Mouse (Mus musculus) lung, embryonic 15.5 days (tissue): ENCODE results near the gene Asb16. TPM values are rescaled to one million over a fixed set of nuclear protein-coding genes. Genes with fewer than 3 reads are reported as not detected.

Experiments
- ATAC-seq: fragments of 200-750 bp; cut with Nextera tagmentation; 2 replicates; pipeline ENCODE4 v1.8.0; 2017; ENCODE audit warnings: moderate number of reproducible peaks, borderline replicate concordance; ENCODE audit not compliant: low FRiP score, low TSS enrichment; ENCODE audit errors: extremely low read depth
- H3K27ac ChIP-seq: fragments of 300-500 bp; sonication (generic); 2 replicates; pipeline ENCODE4 v1.5.1; 2015; ENCODE audit warnings: moderate library complexity, mild to moderate bottlenecking, inconsistent platforms
- H3K27me3 ChIP-seq: fragments of 300-500 bp; sonication (generic); 2 replicates; pipeline ENCODE4 v1.6.1; 2015; ENCODE audit warnings: inconsistent platforms
- H3K36me3 ChIP-seq: fragments of 300-500 bp; sonication (generic); 2 replicates; pipeline ENCODE4 v1.6.1; 2015; ENCODE audit warnings: inconsistent platforms
- H3K4me1 ChIP-seq: fragments of 300-500 bp; sonication (generic); 2 replicates; pipeline ENCODE4 v1.6.1; 2015; ENCODE audit warnings: inconsistent platforms
- H3K4me2 ChIP-seq: fragments of 300-500 bp; sonication (generic); 2 replicates; pipeline ENCODE4 v1.6.1; 2015; ENCODE audit warnings: inconsistent platforms, mild to moderate bottlenecking, moderate library complexity
- H3K4me3 ChIP-seq: fragments of 300-500 bp; sonication (generic); 2 replicates; pipeline ENCODE4 v1.5.1; 2015; ENCODE audit warnings: mild to moderate bottlenecking, inconsistent platforms
- H3K9ac ChIP-seq: fragments of 300-500 bp; sonication (generic); 2 replicates; pipeline ENCODE4 v1.6.1; 2015; ENCODE audit warnings: inconsistent platforms
- H3K9me3 ChIP-seq: fragments of 300-500 bp; sonication (generic); 2 replicates; pipeline ENCODE4 v1.6.1; 2016; ENCODE audit warnings: inconsistent platforms
- WGBS: fragments of 180-500 bp; shearing (Covaris S2); methylation state at CpG from one replicate; pipeline ENCODE4 v1.1.7; 2015; 5-methylcytosine and 5-hydroxymethylcytosine counted together
- polyA plus RNA-seq: library from polyadenylated mRNA; unstranded; fragments of >200 nt; fragmentation: Nextera tagmentation; extraction: Ambion mirVana; gene quantifications from 2 replicates; pipeline ENCODE4 v1.2.1, GENCODE M21; 2015

The Asb16 gene
- polyA plus RNA-seq, 1 experiment from 2014 or later, result 0.10 TPM

DNA sequence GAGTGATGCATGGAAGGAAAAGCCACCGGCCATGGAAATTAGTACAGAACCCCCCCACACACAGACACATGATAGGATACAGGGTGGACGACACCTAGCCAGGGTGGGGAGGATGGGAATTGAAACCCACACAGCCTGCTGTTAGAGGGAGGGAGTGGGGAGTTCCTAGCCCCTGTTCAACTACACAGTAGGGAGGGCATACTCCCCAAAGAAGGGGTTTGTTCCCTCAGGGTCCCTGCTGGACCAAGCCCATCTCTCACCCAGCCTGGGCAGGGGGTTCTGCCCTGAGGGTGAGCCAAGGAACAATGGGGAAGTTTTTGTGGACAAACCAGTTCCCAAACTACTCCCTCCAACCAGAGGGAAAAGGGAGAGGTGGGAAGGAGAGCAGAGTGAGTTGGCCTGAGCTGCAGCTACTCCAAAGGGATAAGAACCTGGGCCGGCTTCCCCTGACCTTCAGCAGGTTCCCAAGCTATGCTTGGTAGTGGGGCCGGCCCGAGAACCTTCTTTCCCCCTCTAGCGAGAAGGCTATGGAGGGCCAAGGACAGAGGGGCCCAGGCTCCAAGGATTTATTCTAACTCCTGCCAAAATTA is 21.1 kb downstream of the Asb16 start:
- Histone ChIP-seq H3K27ac (no peak overlapping the region), H3K4me2 (no peak overlapping the region), H3K4me1 (peaks cover 22% of the 10 kb centered on the region), H3K4me3 (no peak overlapping the region), H3K27me3 (no peaks in the 10 kb centered on the region), H3K9me3 (no peaks in the 10 kb centered on the region), H3K36me3 (peaks cover 57% of the 10 kb centered on the region), H3K9ac (no peak overlapping the region)
- ATAC-seq, result no peak
- WGBS, result 61% methylated on average over 6 of the region's 6 CpGs

DNA sequence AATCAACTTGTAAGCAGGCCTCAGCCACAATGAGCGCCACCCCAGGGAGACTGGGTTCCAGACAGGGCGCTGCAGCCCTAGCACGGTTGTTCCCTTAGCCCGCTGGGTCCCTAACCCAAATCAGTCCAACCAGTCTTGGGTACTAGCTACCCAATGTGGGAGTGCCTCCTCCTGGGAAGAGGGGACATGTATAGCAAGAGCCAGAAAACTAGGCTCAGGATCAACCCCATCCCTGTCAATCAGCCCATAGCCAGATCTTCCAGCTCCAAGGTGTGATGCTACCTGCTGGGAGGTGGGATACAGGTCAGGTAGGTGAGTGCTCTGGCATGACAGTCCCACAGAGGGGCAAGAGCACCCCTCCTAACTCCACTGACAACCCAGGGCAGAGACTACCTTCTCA is 21.6 kb downstream of the Asb16 start:
- Histone ChIP-seq H3K4me2 (no peak overlapping the region), H3K4me1 (peaks cover 27% of the 10 kb centered on the region), H3K27me3 (no peaks in the 10 kb centered on the region), H3K9me3 (no peaks in the 10 kb centered on the region), H3K36me3 (peaks cover 57% of the 10 kb centered on the region), H3K9ac (no peak overlapping the region), H3K4me3 (no peak overlapping the region), H3K27ac (no peak overlapping the region)
- WGBS, result 87% methylated on average over 4 of the region's 4 CpGs
- ATAC-seq, result no peak

DNA sequence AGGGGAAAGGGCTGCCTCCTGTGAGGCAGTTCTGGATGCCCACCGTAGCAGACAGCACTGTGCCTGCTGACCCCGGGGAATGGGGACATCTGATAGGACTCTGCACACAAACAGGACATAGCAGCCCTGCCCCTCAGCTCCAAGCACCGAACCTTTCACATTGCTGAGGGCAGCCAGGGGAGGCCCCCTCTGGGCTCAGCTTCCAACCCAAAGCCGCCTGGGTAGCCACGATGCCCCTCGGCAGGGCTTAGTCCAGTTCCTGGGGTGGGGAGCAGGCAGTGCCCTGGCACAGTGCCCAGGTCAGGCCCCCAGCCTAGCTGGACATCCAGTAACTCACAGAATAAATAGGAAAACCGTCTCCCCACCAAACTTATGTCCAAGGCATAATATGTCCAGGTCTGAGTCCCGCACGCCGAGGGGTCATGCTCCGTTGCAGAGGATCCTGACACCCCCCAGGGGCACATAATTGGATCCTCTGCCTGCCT is 22.6 kb downstream of the Asb16 start:
- ATAC-seq, result no peak
- Histone ChIP-seq H3K27me3 (no peaks in the 10 kb centered on the region), H3K9me3 (no peaks in the 10 kb centered on the region), H3K4me2 (no peak overlapping the region), H3K4me3 (no peak overlapping the region), H3K4me1 (peaks cover 24% of the 10 kb centered on the region), H3K36me3 (peaks cover 57% of the 10 kb centered on the region), H3K9ac (no peak overlapping the region), H3K27ac (no peak overlapping the region)
- WGBS, result 85% methylated on average over 11 of the region's 11 CpGs

DNA sequence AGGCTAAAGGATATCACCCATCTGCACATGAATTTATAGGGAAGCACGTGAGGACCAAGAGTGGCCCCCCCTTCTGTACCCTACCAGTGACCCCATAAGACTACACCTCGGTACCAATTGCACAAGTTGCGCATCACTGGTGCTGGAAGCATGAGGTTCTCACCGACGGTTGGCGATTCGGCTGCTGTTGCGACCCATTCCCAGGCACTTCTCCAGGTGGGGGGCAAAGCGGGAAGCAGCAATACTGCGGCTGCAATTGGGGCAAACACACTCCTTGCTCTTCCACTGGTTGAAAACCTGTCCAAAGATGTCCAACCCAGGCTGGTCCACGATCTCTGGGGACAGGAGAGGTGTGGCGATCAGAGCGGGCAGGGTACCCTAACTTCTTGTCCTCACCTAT is 25.4 kb downstream of the Asb16 start:
- H3K27me3 ChIP-seq, result no peaks in the 10 kb centered on the region
- H3K4me3 ChIP-seq, result no peak overlapping the region
- H3K9ac ChIP-seq, result no peak overlapping the region
- peaks cover 23% of the 10 kb centered on the region for H3K4me1 ChIP-seq
- H3K27ac ChIP-seq, result no peak overlapping the region
- H3K4me2 ChIP-seq, result no peak overlapping the region
- no peak for ATAC-seq
- WGBS, result 92% methylated on average over 13 of the region's 13 CpGs
- H3K36me3 ChIP-seq, result peaks cover 41% of the 10 kb centered on the region
- no peaks in the 10 kb centered on the region for H3K9me3 ChIP-seq

DNA sequence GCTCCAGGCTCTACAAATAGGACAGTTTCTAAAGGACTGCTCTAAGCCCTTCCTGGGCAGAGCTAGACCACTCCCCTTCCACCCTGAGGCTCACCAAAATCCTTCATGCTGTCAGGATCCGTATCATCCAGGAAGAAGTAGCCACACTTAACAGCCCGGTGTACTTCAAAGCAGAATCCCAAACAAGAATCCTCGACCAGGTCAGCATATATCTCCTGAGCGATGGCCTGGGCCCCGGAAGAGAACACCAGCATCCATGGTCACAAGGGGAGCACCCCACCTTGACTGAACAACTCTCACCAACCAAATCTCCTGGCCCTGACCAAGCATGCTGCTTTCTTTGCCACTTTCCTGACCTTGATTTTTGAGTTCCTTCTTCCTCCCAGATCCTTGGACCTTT is 25.9 kb downstream of the Asb16 start:
- Histone ChIP-seq H3K27me3 (no peaks in the 10 kb centered on the region), H3K36me3 (peaks cover 39% of the 10 kb centered on the region), H3K9ac (peak overlapping the region; percentile 97; the same call in 1 of the 2 replicates), H3K27ac (no peak overlapping the region), H3K4me1 (peaks cover 23% of the 10 kb centered on the region), H3K4me2 (peak overlapping the region; percentile 86; the same call in 1 of the 2 replicates), H3K4me3 (no peak overlapping the region), H3K9me3 (no peaks in the 10 kb centered on the region)
- 68% methylated on average over 5 of the region's 5 CpGs for WGBS
- no peak for ATAC-seq

DNA sequence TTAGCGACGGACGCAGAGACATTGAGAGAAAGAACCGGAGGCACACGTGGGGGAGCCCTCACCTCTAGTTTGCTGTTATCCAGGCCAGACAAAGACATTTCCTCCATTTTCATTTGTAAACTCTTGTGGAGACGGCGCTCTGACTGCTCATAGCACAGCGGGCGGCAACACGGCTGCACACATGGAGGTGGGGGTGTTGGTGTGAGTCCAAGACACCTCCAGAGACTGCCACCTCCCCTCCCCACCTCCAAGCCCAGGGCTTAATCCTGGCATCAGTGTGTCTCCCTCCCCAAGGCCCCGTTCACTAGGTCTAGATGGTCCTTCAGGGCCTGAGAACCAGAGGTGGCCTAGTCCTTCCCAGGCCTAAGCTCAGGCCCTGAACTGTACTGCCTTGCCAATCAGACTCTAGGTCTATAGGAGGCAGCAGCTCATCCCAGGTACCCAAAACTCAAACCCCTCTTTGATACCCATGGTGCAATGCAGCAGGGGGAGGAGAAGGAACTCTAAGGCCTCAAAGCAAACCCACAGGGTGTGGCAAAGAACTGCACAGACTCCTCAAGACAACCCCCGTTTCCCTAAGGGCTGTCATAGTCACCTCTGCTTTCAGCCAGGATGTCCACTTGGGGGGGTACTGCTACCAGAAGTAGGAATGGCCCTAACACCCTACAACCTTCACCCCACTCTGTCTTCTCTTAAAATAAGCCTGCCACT is 26.5 kb downstream of the Asb16 start:
- peak overlapping the region; percentile 93 for H3K4me3 ChIP-seq
- peaks cover 39% of the 10 kb centered on the region for H3K36me3 ChIP-seq
- 53% methylated on average over 12 of the region's 12 CpGs for WGBS
- no peak for ATAC-seq
- H3K4me1 ChIP-seq, result peaks cover 23% of the 10 kb centered on the region
- no peaks in the 10 kb centered on the region for H3K9me3 ChIP-seq
- H3K4me2 ChIP-seq, result peak overlapping the region; percentile 86
- no peaks in the 10 kb centered on the region for H3K27me3 ChIP-seq
- peak overlapping the region; percentile 100 for H3K27ac ChIP-seq
- H3K9ac ChIP-seq, result peak overlapping the region; percentile 97

DNA sequence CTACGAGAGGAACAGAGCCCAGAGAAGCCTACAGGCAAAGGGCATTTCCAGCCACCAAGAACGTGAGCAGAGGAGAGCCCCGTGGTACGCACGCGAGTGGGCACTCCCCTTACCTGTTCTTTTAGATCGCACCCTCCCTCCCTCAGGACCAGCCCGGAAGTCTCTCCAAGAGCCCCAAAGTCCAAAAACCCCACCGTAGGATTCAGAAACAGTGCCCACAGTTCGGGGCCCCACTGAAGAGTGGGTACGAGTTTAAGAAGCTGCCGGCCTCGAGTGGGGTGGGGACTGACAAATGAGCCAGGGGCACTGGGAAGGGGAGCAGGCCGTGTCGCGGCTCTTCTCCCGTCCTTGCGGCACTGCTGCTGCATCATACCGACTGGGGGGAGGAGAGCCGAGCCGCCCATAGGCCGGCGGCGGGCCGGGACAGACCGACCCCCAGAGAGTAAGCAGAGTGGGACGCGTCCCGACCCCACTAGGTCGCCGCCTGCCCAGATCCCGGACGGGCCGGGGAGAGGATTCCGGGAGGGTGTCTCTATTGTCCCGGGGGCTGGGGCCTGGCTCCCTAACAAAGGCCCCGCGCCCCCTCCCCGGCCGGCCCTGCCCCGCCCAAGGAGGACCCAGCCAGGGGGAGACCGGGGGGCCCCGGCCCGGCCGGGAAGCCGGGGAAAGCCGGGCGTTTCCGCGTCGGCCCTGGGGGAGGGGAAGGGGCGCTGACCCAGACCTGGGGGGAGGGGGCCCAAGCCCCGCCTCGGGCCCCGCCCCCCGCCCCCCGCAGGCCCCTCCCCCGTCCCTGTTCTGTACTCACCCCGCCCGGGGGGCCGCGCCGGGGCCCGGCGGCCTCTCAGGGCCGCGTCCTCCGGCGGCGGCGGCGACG is 27.3 kb downstream of the Asb16 start:
- Histone ChIP-seq H3K4me1 (peaks cover 23% of the 10 kb centered on the region), H3K27me3 (no peaks in the 10 kb centered on the region), H3K9me3 (no peaks in the 10 kb centered on the region), H3K4me3 (peak overlapping the region; percentile 93), H3K36me3 (peaks cover 33% of the 10 kb centered on the region), H3K4me2 (peak overlapping the region; percentile 86), H3K9ac (peak overlapping the region; percentile 97), H3K27ac (peak overlapping the region; percentile 100)
- ATAC-seq, result peak; percentile 19
- WGBS, result under 1% methylated on average over 60 of the region's 73 CpGs

DNA sequence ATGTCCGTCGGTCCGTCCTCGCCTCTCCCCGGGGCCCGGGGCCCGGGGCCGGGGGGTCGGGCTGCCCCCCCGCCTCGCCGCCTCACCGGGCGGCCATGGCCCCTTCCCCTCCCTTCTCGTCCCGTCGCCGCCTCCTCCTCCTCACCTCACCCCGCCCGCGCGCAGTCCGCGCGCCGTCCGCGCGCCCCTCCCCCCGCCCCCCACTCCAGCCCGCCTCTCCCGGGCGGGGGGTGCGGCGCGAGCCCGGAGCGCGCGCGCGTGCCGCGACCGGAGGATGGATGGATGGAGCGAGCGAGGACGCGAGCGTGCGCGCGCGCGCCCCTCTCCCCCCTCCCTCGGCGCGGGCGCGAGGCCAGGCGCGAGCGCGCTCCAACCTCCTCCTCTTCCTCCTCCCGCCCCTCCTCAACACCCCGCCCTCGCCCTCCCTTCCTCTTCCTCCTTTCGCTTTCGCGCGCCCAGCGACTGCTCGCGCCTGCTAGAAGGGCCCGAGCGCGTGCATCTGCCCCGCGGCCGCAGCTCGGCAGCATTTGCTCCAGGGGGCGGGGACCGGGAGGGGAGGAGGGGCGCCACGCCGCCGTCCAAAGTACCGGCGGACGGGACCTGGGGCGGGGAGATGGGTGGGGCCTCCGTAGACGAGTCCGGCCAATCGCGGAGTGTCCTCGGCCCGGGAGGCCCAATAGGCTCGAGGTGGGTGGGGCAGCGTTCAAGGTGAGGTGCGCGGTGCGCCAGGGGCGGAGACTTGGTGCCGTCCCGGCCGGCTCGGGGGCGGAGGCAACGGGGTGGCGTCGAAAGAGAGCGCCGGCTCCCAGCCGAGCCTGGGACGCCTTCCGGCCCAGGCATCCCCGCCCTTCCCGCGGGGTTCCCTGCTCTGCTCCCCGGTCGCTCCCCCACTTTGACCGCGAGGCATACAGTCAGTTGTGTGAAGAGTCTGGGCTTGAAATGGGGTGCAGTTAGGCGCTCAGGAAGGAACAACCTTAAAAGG is 28.2 kb downstream of the Asb16 start, which contains the start of gene Atxn7l3:
TSS of gene Atxn7l3 (minus strand) at position 141 of the 982 bp plus-strand sequence.
- peak within 1 kb of the TSS; percentile 97 for H3K9ac ChIP-seq
- H3K4me1 ChIP-seq, result peaks cover 23% of the 10 kb centered on the region
- ATAC-seq, result peak; percentile 94
- under 1% methylated on average over 84 of the region's 125 CpGs for WGBS
- H3K27me3 ChIP-seq, result no peaks in the 10 kb centered on the region
- H3K9me3 ChIP-seq, result no peaks in the 10 kb centered on the region
- peak within 1 kb of the TSS; percentile 100 for H3K27ac ChIP-seq
- peak within 1 kb of the TSS; percentile 86 for H3K4me2 ChIP-seq
- H3K36me3 ChIP-seq, result peaks cover 23% of the 10 kb centered on the region
- H3K4me3 ChIP-seq, result peak within 1 kb of the TSS; percentile 93

DNA sequence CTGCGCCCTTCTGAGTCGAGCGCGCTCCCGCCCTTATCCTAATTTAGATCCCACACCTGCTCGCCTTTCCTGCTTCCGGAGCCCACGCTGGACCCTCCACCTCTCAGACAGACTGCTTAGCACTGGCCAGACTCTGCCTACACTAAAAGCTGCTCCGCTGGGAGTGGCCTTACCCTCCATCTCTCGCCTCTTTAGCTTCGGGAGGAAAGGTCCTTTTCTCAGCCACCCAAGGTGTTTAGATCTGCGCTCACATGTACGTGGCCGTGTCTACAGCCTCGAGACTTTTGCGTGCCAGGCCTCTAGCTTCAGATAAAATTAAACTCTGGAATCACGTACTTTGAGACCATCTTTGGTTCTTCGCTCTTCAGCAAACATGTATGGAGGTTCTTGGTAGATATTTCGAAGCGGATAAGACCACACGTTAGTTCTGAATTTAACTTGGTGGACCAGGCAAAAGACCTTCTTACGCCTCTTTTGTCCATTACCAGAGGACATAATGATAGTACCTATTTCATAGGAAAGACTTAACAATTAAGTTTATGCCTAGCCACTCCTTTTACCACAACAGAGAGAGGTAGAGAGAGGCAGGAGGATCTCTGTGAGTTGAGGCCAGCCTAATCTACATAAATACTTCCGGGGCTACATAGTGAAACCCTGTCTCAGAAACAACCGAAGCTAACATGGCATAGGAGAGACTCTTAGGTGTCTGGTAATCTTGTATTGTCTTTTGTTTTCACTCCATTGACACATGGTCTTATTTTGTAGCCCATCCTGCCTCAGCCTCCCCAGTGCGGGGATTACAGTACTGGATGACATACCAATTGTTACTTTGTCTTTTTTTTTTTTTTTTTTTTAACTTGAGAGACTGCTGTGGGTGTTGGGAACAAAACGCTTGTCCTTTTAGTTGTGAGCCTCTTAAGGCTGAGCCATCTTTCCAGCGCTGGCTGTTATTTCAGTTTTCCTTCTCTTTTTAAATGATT is 29.3 kb downstream of the Asb16 start:
- Histone ChIP-seq H3K9me3 (no peaks in the 10 kb centered on the region), H3K4me3 (peak overlapping the region; percentile 93), H3K27ac (peak overlapping the region; percentile 100), H3K4me2 (peak overlapping the region; percentile 86), H3K9ac (peak overlapping the region; percentile 67), H3K36me3 (peaks cover 13% of the 10 kb centered on the region; the same call in 1 of the 2 replicates), H3K4me1 (peaks cover 23% of the 10 kb centered on the region), H3K27me3 (no peaks in the 10 kb centered on the region)
- WGBS, result 23% methylated on average over 27 of the region's 27 CpGs
- ATAC-seq, result peak; percentile 19; the same call in 1 of the 2 replicates

DNA sequence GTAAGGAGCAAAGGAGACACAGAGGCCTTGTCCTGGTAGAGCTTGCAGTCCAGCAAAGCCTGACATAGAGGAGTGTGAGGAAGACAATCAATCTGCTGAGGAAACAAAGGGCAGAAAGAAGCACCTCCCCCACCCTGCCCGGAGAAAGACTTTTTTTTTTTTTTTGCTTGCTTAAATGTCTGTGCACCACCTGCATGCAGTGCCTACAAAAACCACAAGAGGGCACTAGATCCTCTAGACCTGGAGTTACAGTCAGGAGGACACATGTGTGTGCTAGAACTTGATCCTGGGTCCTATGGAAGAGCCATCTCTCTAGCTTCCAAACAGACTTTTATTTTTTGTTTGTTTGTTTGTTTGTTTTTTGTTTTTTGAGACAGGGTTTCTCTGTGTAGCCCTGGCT is 31.3 kb downstream of the Asb16 start:
- Histone ChIP-seq H3K4me3 (no peak overlapping the region), H3K9me3 (no peaks in the 10 kb centered on the region), H3K4me1 (peaks cover 13% of the 10 kb centered on the region), H3K36me3 (no peaks in the 10 kb centered on the region), H3K4me2 (no peak overlapping the region), H3K9ac (no peak overlapping the region), H3K27ac (no peak overlapping the region), H3K27me3 (no peaks in the 10 kb centered on the region)
- no peak for ATAC-seq
- WGBS, result 13% methylated on average over 1 of the region's 1 CpGs
